Mouse (Mus musculus) liver, adult 2 months (tissue): ENCODE results near the gene Dbn1. TPM values are rescaled to one million over a fixed set of nuclear protein-coding genes. Genes with fewer than 3 reads are reported as not detected.

Experiments used
- DNase-seq: peaks from one replicate; pipeline ENCODE4 v3.0.0-alpha.2; 2011; ENCODE audit warnings: low read depth, low spot score; ENCODE audit errors: extremely low read depth
- H3K27ac ChIP-seq: fragments of 200-500 bp; replicated peaks from 2 replicates; pipeline ENCODE4 v1.5.1; 2012; ENCODE audit warnings: low read depth, mild to moderate bottlenecking, control low read depth, inconsistent platforms, low read length; ENCODE audit not compliant: insufficient read depth
- H3K27me3 ChIP-seq: fragments of 200-500 bp; 2 replicates; pipeline ENCODE4 v1.6.1; 2012; ENCODE audit warnings: mild to moderate bottlenecking, moderate library complexity, low read length, inconsistent platforms; ENCODE audit not compliant: control insufficient read depth, insufficient read depth
- H3K36me3 ChIP-seq: fragments of 200-500 bp; 2 replicates; pipeline ENCODE4 v1.6.1; 2012; ENCODE audit warnings: low read length, inconsistent platforms; ENCODE audit not compliant: control insufficient read depth, insufficient read depth
- H3K4me1 ChIP-seq: fragments of 200-500 bp; 2 replicates; pipeline ENCODE4 v1.6.1; 2011; ENCODE audit warnings: low read length; ENCODE audit not compliant: control insufficient read depth, insufficient read depth
- H3K4me3 ChIP-seq: fragments of 200-500 bp; 2 replicates; pipeline ENCODE4 v1.5.1; 2011; ENCODE audit warnings: low read depth, mild to moderate bottlenecking, control low read depth, low read length, moderate library complexity; ENCODE audit not compliant: insufficient read depth
- H3K79me2 ChIP-seq: fragments of 200-500 bp; 2 replicates; pipeline ENCODE4 v1.6.1; 2012; ENCODE audit warnings: inconsistent platforms, mild to moderate bottlenecking, low read length, moderate library complexity; ENCODE audit not compliant: control insufficient read depth, insufficient read depth
- H3K9ac ChIP-seq: fragments of 200-500 bp; 2 replicates; pipeline ENCODE4 v1.6.1; 2012; ENCODE audit warnings: low read depth, mild to moderate bottlenecking, control low read depth, inconsistent platforms, low read length
- CTCF ChIP-seq: fragments of 200-500 bp; IDR thresholded peaks from 2 replicates; pipeline ENCODE4 v1.5.1; 2011; ENCODE audit warnings: low read depth, low read length, control low read depth
- POLR2A ChIP-seq: fragments of 200-500 bp; IDR thresholded peaks from 2 replicates; pipeline ENCODE4 v1.6.1; 2011; ENCODE audit warnings: low read length, control low read depth; ENCODE audit not compliant: insufficient read depth; ENCODE audit errors: extremely low read depth
- WGBS: fragments of 180-500 bp; shearing (Covaris S2); methylation state at CpG from one replicate; pipeline ENCODE4 v1.1.7; 2018; 5-methylcytosine and 5-hydroxymethylcytosine counted together
- polyA plus RNA-seq: library from polyadenylated mRNA; depleted of rRNA; stranded (reverse); fragments of >200 nt; gene quantifications from 2 replicates; pipeline ENCODE4 v1.2.3, GENCODE M21; 2012
- total RNA-seq: library from RNA; depleted of rRNA; stranded (reverse); fragments of >200 nt; gene quantifications from 2 replicates; pipeline ENCODE4 v1.2.3, GENCODE M21; 2014

Dbn1 gene
- total and polyA plus RNA-seq, 2 experiments = 0.65 to 2.3 TPM

GRCm38 (mm10) chr13:55522730-55523129, 34.8 kb upstream of the Dbn1 start:
- peak overlapping the region; percentile 13; the same call in 1 of the 2 replicates for H3K27ac ChIP-seq
- no peak overlapping the region for H3K9ac ChIP-seq
- TF ChIP-seq POLR2A (no peak), CTCF (no peak)
- H3K4me3 ChIP-seq = no peak overlapping the region
- H3K4me1 ChIP-seq = no peaks in the 10 kb centered on the region
- H3K79me2 ChIP-seq = no peaks in the 10 kb centered on the region
- DNase-seq = no peak
- no peaks in the 10 kb centered on the region for H3K36me3 ChIP-seq
- 65% methylated on average over 8 of the region's 8 CpGs for WGBS
- no peaks in the 10 kb centered on the region for H3K27me3 ChIP-seq

GRCm38 (mm10) chr13:55519606-55520005, 31.7 kb upstream of the Dbn1 start:
- Histone ChIP-seq H3K36me3 (no peaks in the 10 kb centered on the region), H3K27ac (no peak overlapping the region), H3K9ac (no peak overlapping the region), H3K79me2 (no peaks in the 10 kb centered on the region), H3K4me3 (no peak overlapping the region), H3K4me1 (no peaks in the 10 kb centered on the region), H3K27me3 (no peaks in the 10 kb centered on the region)
- no peak for DNase-seq
- TF ChIP-seq CTCF (no peak), POLR2A (no peak)
- 85% methylated on average over 4 of the region's 4 CpGs for WGBS

GRCm38 (mm10) chr13:55516955-55517354, 29.0 kb upstream of the Dbn1 start:
- H3K36me3 ChIP-seq = no peaks in the 10 kb centered on the region
- no peak overlapping the region for H3K4me3 ChIP-seq
- TF ChIP-seq CTCF (peak; percentile 96), POLR2A (no peak)
- DNase-seq = peak; percentile 63
- H3K27me3 ChIP-seq = no peaks in the 10 kb centered on the region
- H3K4me1 ChIP-seq = peaks cover 3% of the 10 kb centered on the region
- 5% methylated on average over 5 of the region's 5 CpGs for WGBS
- H3K27ac ChIP-seq = no peak overlapping the region
- H3K9ac ChIP-seq = no peak overlapping the region
- H3K79me2 ChIP-seq = no peaks in the 10 kb centered on the region

GRCm38 (mm10) chr13:55513828-55514227, 25.9 kb upstream of the Dbn1 start:
- WGBS = 49% methylated on average over 9 of the region's 9 CpGs
- no peak for DNase-seq
- peaks cover 13% of the 10 kb centered on the region for H3K4me1 ChIP-seq
- H3K27ac ChIP-seq = no peak overlapping the region
- no peaks in the 10 kb centered on the region for H3K36me3 ChIP-seq
- no peak overlapping the region for H3K4me3 ChIP-seq
- TF ChIP-seq POLR2A (no peak), CTCF (no peak)
- no peaks in the 10 kb centered on the region for H3K27me3 ChIP-seq
- no peaks in the 10 kb centered on the region for H3K79me2 ChIP-seq
- H3K9ac ChIP-seq = no peak overlapping the region

- Histone ChIP-seq H3K79me2 (no peaks in the 10 kb centered on the region), H3K27me3 (no peaks in the 10 kb centered on the region), H3K27ac (peak within 1 kb of the TSS; percentile 69), H3K4me3 (peak within 1 kb of the TSS; percentile 91), H3K4me1 (peaks cover 13% of the 10 kb centered on the region), H3K36me3 (no peaks in the 10 kb centered on the region), H3K9ac (peak within 1 kb of the TSS; percentile 92)
- under 1% methylated on average over 55 of the region's 55 CpGs for WGBS
- TF ChIP-seq POLR2A (peak; percentile 97), CTCF (peak; percentile 86)
- DNase-seq = peak; percentile 59
Observed at GRCm38 (mm10) chr13:55513111-55513748, 25.3 kb upstream of the Dbn1 start, which contains the start of gene Pdlim7. TSS of gene Pdlim7 (minus strand) at chr13:55513676.

- no peak for TF ChIP-seq CTCF
- TF ChIP-seq POLR2A = no peak
- DNase-seq = peak; percentile 78
- Histone ChIP-seq H3K27me3 (no peaks in the 10 kb centered on the region), H3K79me2 (no peaks in the 10 kb centered on the region), H3K27ac (peak overlapping the region; percentile 2; the same call in 1 of the 2 replicates), H3K4me1 (peaks cover 13% of the 10 kb centered on the region), H3K9ac (peak overlapping the region; percentile 92), H3K4me3 (peak overlapping the region; percentile 91), H3K36me3 (no peaks in the 10 kb centered on the region)
- 2% methylated on average over 25 of the region's 25 CpGs for WGBS
Observed at GRCm38 (mm10) chr13:55512379-55513031, 24.6 kb upstream of the Dbn1 start.
